Mouse (Mus musculus) megakaryocyte, embryonic 14.5 days (primary cell): ENCODE data around the gene Cops3. TPM values are rescaled to one million over a fixed set of nuclear protein-coding genes. Genes with fewer than 3 reads are reported as not detected.

Source experiments
- H3K27me3 ChIP-seq: replicated peaks from 2 replicates; pipeline ENCODE3; 2012; ENCODE audit warnings: inconsistent platforms
- H3K36me3 ChIP-seq: replicated peaks from 2 replicates; pipeline ENCODE3; 2012; ENCODE audit warnings: low read length, inconsistent platforms, mixed read lengths
- H3K4me1 ChIP-seq: 2 replicates; pipeline ENCODE4 v1.6.1; 2012; ENCODE audit warnings: inconsistent platforms
- H3K4me3 ChIP-seq: replicated peaks from 2 replicates; pipeline ENCODE3; 2012; ENCODE audit warnings: moderate library complexity, mild to moderate bottlenecking, inconsistent platforms
- H3K9me3 ChIP-seq: 2 replicates; pipeline ENCODE4 v1.6.1; 2012; ENCODE audit warnings: inconsistent platforms
- FLI1 ChIP-seq: IDR thresholded peaks from 2 replicates; pipeline ENCODE4 v1.6.1; 2012; ENCODE audit warnings: low read length, inconsistent platforms, mixed read lengths
- GATA1 ChIP-seq: IDR thresholded peaks from 3 replicates; pipeline ENCODE4 v1.6.1; 2012; ENCODE audit warnings: mixed read lengths, low read length, inconsistent platforms, borderline replicate concordance
- polyA plus RNA-seq: library from polyadenylated mRNA; stranded (reverse); fragments of >175 nt; gene quantifications from 2 replicates; pipeline ENCODE4 v1.2.3, GENCODE M21; 2012; ENCODE audit warnings: low replicate concordance; ENCODE audit not compliant: insufficient read depth

Gene Cops3
- polyA plus RNA-seq, 1 experiment: 21.7 TPM

GRCm38 (mm10) chr11:59778181-59778873 is 61.3 kb downstream of the Cops3 start:
- Histone ChIP-seq H3K4me1 (peaks cover 70% of the 10 kb centered on the region), H3K4me3 (no peak overlapping the region), H3K27me3 (no peaks in the 10 kb centered on the region), H3K36me3 (peaks cover 72% of the 10 kb centered on the region), H3K9me3 (no peaks in the 10 kb centered on the region)
- TF ChIP-seq FLI1: no peak
- no peak for TF ChIP-seq GATA1

GRCm38 (mm10) chr11:59777259-59777658 is 62.4 kb downstream of the Cops3 start:
- no peak overlapping the region for H3K4me3 ChIP-seq
- no peaks in the 10 kb centered on the region for H3K9me3 ChIP-seq
- no peaks in the 10 kb centered on the region for H3K27me3 ChIP-seq
- peaks cover 82% of the 10 kb centered on the region for H3K36me3 ChIP-seq
- H3K4me1 ChIP-seq: peaks cover 81% of the 10 kb centered on the region
- TF ChIP-seq FLI1: no peak
- TF ChIP-seq GATA1: no peak

GRCm38 (mm10) chr11:59775435-59776148 is 64.0 kb downstream of the Cops3 start:
- no peaks in the 10 kb centered on the region for H3K9me3 ChIP-seq
- peaks cover 93% of the 10 kb centered on the region for H3K36me3 ChIP-seq
- H3K4me3 ChIP-seq: peak overlapping the region; percentile 8
- no peak for TF ChIP-seq GATA1
- TF ChIP-seq FLI1: no peak
- no peaks in the 10 kb centered on the region for H3K27me3 ChIP-seq
- H3K4me1 ChIP-seq: peaks cover 94% of the 10 kb centered on the region

GRCm38 (mm10) chr11:59774522-59774921 is 65.1 kb downstream of the Cops3 start:
- H3K36me3 ChIP-seq: peaks cover 94% of the 10 kb centered on the region
- TF ChIP-seq GATA1 (no peak), FLI1 (no peak)
- H3K4me3 ChIP-seq: no peak overlapping the region
- H3K9me3 ChIP-seq: no peaks in the 10 kb centered on the region
- H3K4me1 ChIP-seq: peaks cover 95% of the 10 kb centered on the region
- no peaks in the 10 kb centered on the region for H3K27me3 ChIP-seq

- H3K27me3 ChIP-seq: no peaks in the 10 kb centered on the region
- H3K9me3 ChIP-seq: no peaks in the 10 kb centered on the region
- H3K36me3 ChIP-seq: peaks cover 97% of the 10 kb centered on the region
- no peak for TF ChIP-seq GATA1
- TF ChIP-seq FLI1: no peak
- no peak overlapping the region for H3K4me3 ChIP-seq
- peaks cover 98% of the 10 kb centered on the region for H3K4me1 ChIP-seq
Measured at GRCm38 (mm10) chr11:59772902-59773301, 66.7 kb downstream of the Cops3 start.

- peaks cover 100% of the 10 kb centered on the region for H3K4me1 ChIP-seq
- H3K36me3 ChIP-seq: peaks cover 98% of the 10 kb centered on the region
- H3K4me3 ChIP-seq: no peak overlapping the region
- no peaks in the 10 kb centered on the region for H3K27me3 ChIP-seq
- TF ChIP-seq FLI1 (no peak), GATA1 (no peak)
- no peaks in the 10 kb centered on the region for H3K9me3 ChIP-seq
Measured at GRCm38 (mm10) chr11:59772291-59772690, 67.3 kb downstream of the Cops3 start.

GRCm38 (mm10) chr11:59770753-59771152 is 68.9 kb downstream of the Cops3 start:
- no peaks in the 10 kb centered on the region for H3K9me3 ChIP-seq
- TF ChIP-seq GATA1 (peak; percentile 96; the same call in 2 of the 3 replicates), FLI1 (no peak)
- H3K4me1 ChIP-seq: peaks cover 100% of the 10 kb centered on the region
- H3K4me3 ChIP-seq: peak overlapping the region; percentile 74
- H3K36me3 ChIP-seq: peaks cover 96% of the 10 kb centered on the region
- H3K27me3 ChIP-seq: no peaks in the 10 kb centered on the region

GRCm38 (mm10) chr11:59769738-59770137 is 69.9 kb downstream of the Cops3 start:
- H3K36me3 ChIP-seq: peaks cover 96% of the 10 kb centered on the region
- no peak for TF ChIP-seq FLI1
- no peak for TF ChIP-seq GATA1
- no peaks in the 10 kb centered on the region for H3K9me3 ChIP-seq
- H3K4me1 ChIP-seq: peaks cover 100% of the 10 kb centered on the region
- H3K4me3 ChIP-seq: peak overlapping the region; percentile 57
- no peaks in the 10 kb centered on the region for H3K27me3 ChIP-seq

- Histone ChIP-seq H3K4me3 (peak overlapping the region; percentile 40), H3K36me3 (peaks cover 96% of the 10 kb centered on the region), H3K4me1 (peaks cover 100% of the 10 kb centered on the region), H3K9me3 (no peaks in the 10 kb centered on the region), H3K27me3 (no peaks in the 10 kb centered on the region)
- TF ChIP-seq FLI1 (no peak), GATA1 (no peak)
Measured at GRCm38 (mm10) chr11:59769307-59769706, 70.3 kb downstream of the Cops3 start.

Other genes starting within 250 kb of the Cops3 start
- gene Olfr223, start 246.5 kb downstream of the Cops3 start, polyA plus RNA-seq: not detected in 2 replicates
- gene Mprip, start 178.5 kb downstream of the Cops3 start, polyA plus RNA-seq: 18.0 and 37.2 TPM in 2 replicates
- 0.43 TPM in 1 of 2 replicates, not detected in the other for gene Pld6, start 52.2 kb downstream of the Cops3 start, polyA plus RNA-seq
- gene Flcn, start 29.8 kb downstream of the Cops3 start, polyA plus RNA-seq: 12.2 and 19.0 TPM in 2 replicates
- gene Nt5m, start 391 bp downstream of the Cops3 start, polyA plus RNA-seq: 42.2 and 46.8 TPM in 2 replicates
- gene Med9, start 108.4 kb upstream of the Cops3 start, polyA plus RNA-seq: 62.8 and 76.8 TPM in 2 replicates
- 6.4 and 17.3 TPM in 2 replicates for gene Rasd1, start 125.1 kb upstream of the Cops3 start, polyA plus RNA-seq
- 28.0 and 36.3 TPM in 2 replicates for gene Pemt, start 206.7 kb upstream of the Cops3 start, polyA plus RNA-seq